Mouse (Mus musculus) lung, postnatal 0 days (tissue): ENCODE results near the gene Ints11.

ENCODE experiments used
- CTCF ChIP-seq: IDR thresholded peaks from 2 replicates; pipeline ENCODE4 v1.5.1; 2016; ENCODE audit warnings: antibody characterized with exemption, mild to moderate bottlenecking
- EP300 ChIP-seq: IDR thresholded peaks from 2 replicates; pipeline ENCODE4 v1.6.1; 2016; ENCODE audit warnings: antibody characterized with exemption, mild to moderate bottlenecking, control low read depth

DNA sequence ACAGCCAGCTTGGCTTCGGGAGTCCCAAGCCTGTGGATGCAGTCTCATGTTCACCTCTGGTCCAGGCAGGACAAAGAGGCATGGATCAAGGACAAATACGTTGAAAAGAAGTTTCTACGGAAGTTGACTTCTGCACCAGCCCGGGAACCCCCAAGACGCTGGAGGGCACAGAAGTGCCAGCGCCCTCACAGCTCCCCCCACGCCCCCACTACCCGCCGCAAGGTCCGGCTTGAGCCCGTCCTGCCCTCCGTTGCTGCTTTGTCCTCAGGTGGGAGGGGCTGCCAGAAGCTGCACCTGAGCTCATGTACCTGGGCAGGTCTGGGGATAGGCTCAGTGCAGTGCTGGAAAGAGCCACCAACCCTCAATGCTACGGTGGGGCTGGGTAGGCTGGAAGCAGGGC, 33.9 kb downstream of the Ints11 start:
- no peak for TF ChIP-seq CTCF
- no peak for TF ChIP-seq EP300
